Mouse (Mus musculus): ENCODE data around the gene Pofut1. TPM values are rescaled to one million over a fixed set of nuclear protein-coding genes. Genes with fewer than 3 reads are reported as not detected.
A peak's percentile ranks its signal among the peaks of the same experiment; 100 is the strongest.

Pofut1 gene
- polyA plus RNA-seq, 1 experiment from 2014 or later = 1.4 TPM

DNA sequence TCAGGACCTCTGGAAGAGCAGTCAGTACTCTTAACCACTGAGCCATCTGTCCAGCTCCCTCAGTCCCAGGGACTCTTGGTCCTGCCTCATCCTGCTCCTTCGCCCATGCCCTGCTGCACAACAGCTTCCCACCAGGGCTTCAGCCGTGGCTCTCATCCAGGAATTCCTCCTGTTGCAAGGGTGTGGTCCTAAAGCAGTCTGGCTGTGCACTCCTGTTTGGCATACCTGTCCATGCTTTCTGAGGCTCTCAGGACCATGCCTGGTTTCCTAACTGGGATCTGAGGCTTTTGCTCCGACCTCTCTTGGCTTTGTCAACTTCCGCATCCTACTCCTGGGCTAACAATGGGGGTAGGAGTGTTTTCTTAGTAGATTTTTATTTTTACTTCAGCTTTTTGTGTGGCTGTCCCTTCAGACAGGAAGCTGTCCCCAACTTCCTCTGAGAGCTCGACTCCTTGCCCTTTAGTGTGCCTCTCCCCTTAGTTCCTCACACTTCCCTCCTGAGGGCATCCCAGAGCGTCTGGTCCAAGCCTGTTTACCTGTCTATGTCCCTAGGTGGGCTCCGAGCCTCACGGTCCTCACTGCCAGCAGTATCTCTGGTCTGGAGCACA, 77.8 kb downstream of the Pofut1 start:
- Histone ChIP-seq H3K4me3 (ENCODE audit: low read depth, low read length) (no peak overlapping the region), H3K4me1 (ENCODE audit: insufficient read depth) (no peaks in the 10 kb centered on the region), H3K9me3 (ENCODE audit: low read length) (no peaks in the 10 kb centered on the region), H3K27me3 (ENCODE audit: insufficient read depth, low read length) (no peaks in the 10 kb centered on the region), H3K4me2 (ENCODE audit: low read depth, low read length) (no peak overlapping the region), H3K36me3 (replicated peaks; ENCODE audit: insufficient read depth, low read length) (peaks cover 40% of the 10 kb centered on the region), H3K9ac (replicated peaks) (no peak overlapping the region), H3K27ac (ENCODE audit: low read depth) (peak overlapping the region; percentile 83)
- 45% methylated on average over 8 of the region's 8 CpGs for WGBS (ENCODE audit: insufficient replicate concordance)
- no peak for TF ChIP-seq EP300 (IDR thresholded peaks at IDR 0.05; ENCODE audit: low read depth)
- no peak for TF ChIP-seq CTCF (IDR thresholded peaks at IDR 0.05; ENCODE audit: low read depth)
- ATAC-seq = no peak
- no peak for DNase-seq

Other genes with a start within 250 kb of the Pofut1 start
- gene Pdrg1, start 226.1 kb upstream of the Pofut1 start, polyA plus RNA-seq (2015; fragmentation: Nextera tagmentation; extraction: Ambion mirVana) = 26.0 and 26.2 TPM in 2 replicates
- not detected in 2 replicates for gene Xkr7, start 209.7 kb upstream of the Pofut1 start, polyA plus RNA-seq (2015; fragmentation: Nextera tagmentation; extraction: Ambion mirVana)
- gene Ccm2l, start 175.6 kb upstream of the Pofut1 start, polyA plus RNA-seq (2015; fragmentation: Nextera tagmentation; extraction: Ambion mirVana) = 0.89 and 1.1 TPM in 2 replicates
- 13.3 and 14.0 TPM in 2 replicates for gene Hck, start 133.1 kb upstream of the Pofut1 start, polyA plus RNA-seq (2015; fragmentation: Nextera tagmentation; extraction: Ambion mirVana)
- 24.4 and 24.7 TPM in 2 replicates for gene Tm9sf4, start 80.2 kb upstream of the Pofut1 start, polyA plus RNA-seq (2015; fragmentation: Nextera tagmentation; extraction: Ambion mirVana)
- 1.1 TPM in 2 replicates for gene Tspyl3, start 16.1 kb upstream of the Pofut1 start, polyA plus RNA-seq (2015; fragmentation: Nextera tagmentation; extraction: Ambion mirVana)
- gene Plagl2, start 107 bp upstream of the Pofut1 start, polyA plus RNA-seq (2015; fragmentation: Nextera tagmentation; extraction: Ambion mirVana) = 4.3 and 4.4 TPM in 2 replicates
- 1.3 and 1.7 TPM in 2 replicates for gene Kif3b, start 49.9 kb downstream of the Pofut1 start, polyA plus RNA-seq (2015; fragmentation: Nextera tagmentation; extraction: Ambion mirVana)
- 5.1 and 5.7 TPM in 2 replicates for gene Asxl1, start 104.3 kb downstream of the Pofut1 start, polyA plus RNA-seq (2015; fragmentation: Nextera tagmentation; extraction: Ambion mirVana)